Mouse (Mus musculus): ENCODE results near the gene 4931406C07Rik. TPM values are rescaled to one million over a fixed set of nuclear protein-coding genes. Genes with fewer than 3 reads are reported as not detected.
A peak's percentile ranks its signal among the peaks of the same experiment; 100 is the strongest.

The 4931406C07Rik gene
- total RNA-seq, 1 experiment = 6.5 TPM

- Histone ChIP-seq H3K36me3 (ENCODE audit: control insufficient read depth, insufficient read depth, low read length, poor library complexity, severe bottlenecking) (no peaks in the 10 kb centered on the region), H3K9ac (ENCODE audit: insufficient read depth, low read depth, low read length, poor library complexity, severe bottlenecking) (no peak overlapping the region), H3K9me3 (ENCODE audit: control insufficient read depth, insufficient read depth, low read depth, low read length) (no peaks in the 10 kb centered on the region), H3K4me1 (ENCODE audit: control insufficient read depth in 2 of 2, insufficient read depth in 2 of 2, low read length in 2 of 2, poor library complexity in 1 of 2) (peaks cover 3 to 19% of the 10 kb centered on the region in 2 experiments), H3K4me3 (ENCODE audit: insufficient read depth in 1 of 2, low read depth in 1 of 2, low read length in 2 of 2, poor library complexity in 1 of 2, severe bottlenecking in 1 of 2) (no peak overlapping the region), H3K27ac (ENCODE audit: insufficient read depth, low read depth, low read length, poor library complexity, severe bottlenecking) (no peak overlapping the region)
- in situ Hi-C loops (cut with MboI; ENCODE audit: low sequenced_read_pairs in 2 of 2, unreplicated experiment in 2 of 2) = no loop called here
- DNase-seq (ENCODE audit: low read depth, low spot score) = no peak
- TF ChIP-seq HCFC1 (IDR thresholded peaks at IDR 0.05; ENCODE audit: borderline replicate concordance, insufficient read depth, low read length) (no peak), CHD2 (IDR thresholded peaks at IDR 0.05; ENCODE audit: low read depth, low read length) (no peak), ZC3H11A (IDR thresholded peaks at IDR 0.05; ENCODE audit: borderline replicate concordance, low read depth, low read length) (no peak), ZNF384 (IDR thresholded peaks at IDR 0.05; ENCODE audit: low read depth, low read length) (no peak), MAFK (IDR thresholded peaks at IDR 0.05; ENCODE audit: insufficient read depth, low read depth, low read length) (no peak)
Measured at GRCm38 (mm10) chr9:15240863-15241595, 65.2 kb downstream of the 4931406C07Rik start.

- no peak for DNase-seq (ENCODE audit: low read depth, low spot score)
- no peak overlapping the region for H3K9ac ChIP-seq (ENCODE audit: insufficient read depth, low read depth, low read length, poor library complexity, severe bottlenecking)
- no peak for TF ChIP-seq ZNF384 (IDR thresholded peaks at IDR 0.05; ENCODE audit: low read depth, low read length)
- no peak for TF ChIP-seq ZC3H11A (IDR thresholded peaks at IDR 0.05; ENCODE audit: borderline replicate concordance, low read depth, low read length)
- no peak for TF ChIP-seq MAFK (IDR thresholded peaks at IDR 0.05; ENCODE audit: insufficient read depth, low read depth, low read length)
- TF ChIP-seq HCFC1 (IDR thresholded peaks at IDR 0.05; ENCODE audit: borderline replicate concordance, insufficient read depth, low read length) = no peak
- no peaks in the 10 kb centered on the region for H3K36me3 ChIP-seq (ENCODE audit: control insufficient read depth, insufficient read depth, low read length, poor library complexity, severe bottlenecking)
- H3K9me3 ChIP-seq (ENCODE audit: control insufficient read depth, insufficient read depth, low read depth, low read length) = no peaks in the 10 kb centered on the region
- in situ Hi-C loops (cut with MboI; ENCODE audit: low sequenced_read_pairs in 2 of 2, unreplicated experiment in 2 of 2) = no loop called here
- no peak overlapping the region for H3K27ac ChIP-seq (ENCODE audit: insufficient read depth, low read depth, low read length, poor library complexity, severe bottlenecking)
- H3K4me3 ChIP-seq (ENCODE audit: insufficient read depth in 1 of 2, low read depth in 1 of 2, low read length in 2 of 2, poor library complexity in 1 of 2, severe bottlenecking in 1 of 2) = no peak overlapping the region
- peaks cover 3 to 16% of the 10 kb centered on the region in 2 experiments for H3K4me1 ChIP-seq (ENCODE audit: control insufficient read depth in 2 of 2, insufficient read depth in 2 of 2, low read length in 2 of 2, poor library complexity in 1 of 2)
Measured at GRCm38 (mm10) chr9:15240006-15240405, 66.2 kb downstream of the 4931406C07Rik start.

DNA sequence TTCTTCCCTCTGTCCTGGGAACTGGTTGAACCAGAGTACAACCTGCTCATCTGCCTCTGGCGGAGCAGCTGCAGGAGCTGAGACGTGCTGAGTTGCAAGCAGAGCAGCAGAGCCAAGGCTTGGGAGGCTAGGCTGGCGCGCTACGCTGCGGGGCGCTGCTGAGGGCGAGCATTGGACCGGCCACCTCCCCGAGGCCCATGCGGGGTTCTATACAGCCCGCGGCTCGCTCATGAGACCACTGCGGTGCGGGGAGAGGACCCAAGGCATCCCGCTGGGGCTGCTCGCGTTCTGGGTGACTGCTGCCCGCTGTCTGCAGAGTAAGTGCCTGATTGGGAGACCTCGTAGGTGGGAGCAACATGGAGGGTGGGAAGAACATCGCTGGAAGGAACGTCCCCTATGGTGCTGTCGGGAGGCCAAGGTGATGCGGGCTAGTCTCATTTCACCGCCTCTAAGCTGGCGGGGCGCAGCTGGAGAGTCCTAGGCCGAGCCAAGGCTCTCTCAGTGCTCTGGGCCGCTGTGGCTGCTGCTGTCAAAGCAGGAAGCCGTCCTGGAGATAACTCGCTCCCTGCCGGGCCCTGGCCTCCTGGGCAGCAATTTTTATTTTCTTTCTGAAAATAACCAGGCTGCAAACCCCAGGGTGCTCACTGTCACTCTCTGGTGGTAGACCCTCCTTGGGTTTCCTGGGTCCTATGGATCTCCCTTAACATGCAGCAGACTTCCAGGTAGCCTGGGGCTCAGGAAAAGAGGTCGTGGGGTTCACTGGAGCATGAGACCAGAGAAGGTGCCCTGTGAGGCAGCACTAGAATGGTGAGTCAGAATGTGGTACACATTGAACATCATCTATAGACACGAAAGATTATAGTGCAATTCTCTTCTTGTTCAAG lies 67.0 kb downstream of the 4931406C07Rik start, which contains the start of gene Vstm5:
Vstm5 (plus strand) TSS at position 4 of the 884 bp plus-strand sequence.
- Histone ChIP-seq H3K27ac (ENCODE audit: insufficient read depth, low read depth, low read length, poor library complexity, severe bottlenecking) (no peak within 1 kb of the TSS), H3K36me3 (ENCODE audit: control insufficient read depth, insufficient read depth, low read length, poor library complexity, severe bottlenecking) (no peaks in the 10 kb centered on the region), H3K9me3 (ENCODE audit: control insufficient read depth, insufficient read depth, low read depth, low read length) (no peaks in the 10 kb centered on the region), H3K9ac (ENCODE audit: insufficient read depth, low read depth, low read length, poor library complexity, severe bottlenecking) (peak within 1 kb of the TSS; percentile 25), H3K4me3 (ENCODE audit: insufficient read depth in 1 of 2, low read depth in 1 of 2, low read length in 2 of 2, poor library complexity in 1 of 2, severe bottlenecking in 1 of 2) (peak within 1 kb of the TSS; percentile 31 to 51), H3K4me1 (ENCODE audit: control insufficient read depth in 2 of 2, insufficient read depth in 2 of 2, low read length in 2 of 2, poor library complexity in 1 of 2) (peaks cover 3 to 16% of the 10 kb centered on the region in 2 experiments)
- DNase-seq (ENCODE audit: low read depth, low spot score) = no peak
- in situ Hi-C loops (cut with MboI; ENCODE audit: low sequenced_read_pairs in 2 of 2, unreplicated experiment in 2 of 2) = no loop called here
- TF ChIP-seq HCFC1 (IDR thresholded peaks at IDR 0.05; ENCODE audit: borderline replicate concordance, insufficient read depth, low read length) (no peak), ZNF384 (IDR thresholded peaks at IDR 0.05; ENCODE audit: low read depth, low read length) (no peak), MAFK (IDR thresholded peaks at IDR 0.05; ENCODE audit: insufficient read depth, low read depth, low read length) (no peak), ZC3H11A (IDR thresholded peaks at IDR 0.05; ENCODE audit: borderline replicate concordance, low read depth, low read length) (no peak)

- peaks cover 3 to 16% of the 10 kb centered on the region in 2 experiments for H3K4me1 ChIP-seq (ENCODE audit: control insufficient read depth in 2 of 2, insufficient read depth in 2 of 2, low read length in 2 of 2, poor library complexity in 1 of 2)
- peak; percentile 47 for DNase-seq (ENCODE audit: low read depth, low spot score)
- H3K9ac ChIP-seq (ENCODE audit: insufficient read depth, low read depth, low read length, poor library complexity, severe bottlenecking) = no peak overlapping the region
- H3K4me3 ChIP-seq (ENCODE audit: insufficient read depth in 1 of 2, low read depth in 1 of 2, low read length in 2 of 2, poor library complexity in 1 of 2, severe bottlenecking in 1 of 2) = peak overlapping the region in 1 of 2 experiments; percentile 31; a peak in 1 of 4 replicates
- no peak overlapping the region for H3K27ac ChIP-seq (ENCODE audit: insufficient read depth, low read depth, low read length, poor library complexity, severe bottlenecking)
- in situ Hi-C loops (cut with MboI; ENCODE audit: low sequenced_read_pairs in 2 of 2, unreplicated experiment in 2 of 2) = no loop called here
- TF ChIP-seq HCFC1 (IDR thresholded peaks at IDR 0.05; ENCODE audit: borderline replicate concordance, insufficient read depth, low read length) (no peak), ZC3H11A (IDR thresholded peaks at IDR 0.05; ENCODE audit: borderline replicate concordance, low read depth, low read length) (no peak), MAFK (IDR thresholded peaks at IDR 0.05; ENCODE audit: insufficient read depth, low read depth, low read length) (no peak), ZNF384 (IDR thresholded peaks at IDR 0.05; ENCODE audit: low read depth, low read length) (no peak), CHD2 (IDR thresholded peaks at IDR 0.05; ENCODE audit: low read depth, low read length) (no peak)
- H3K36me3 ChIP-seq (ENCODE audit: control insufficient read depth, insufficient read depth, low read length, poor library complexity, severe bottlenecking) = no peaks in the 10 kb centered on the region
- H3K9me3 ChIP-seq (ENCODE audit: control insufficient read depth, insufficient read depth, low read depth, low read length) = no peaks in the 10 kb centered on the region
Measured at GRCm38 (mm10) chr9:15238297-15238990, 67.8 kb downstream of the 4931406C07Rik start.

All from ES-E14 (cell line).